Mouse (Mus musculus) testis, postnatal 10 days (tissue): ENCODE results near the gene 3110001I22Rik.
"Not testable (repeated sequence)": the region's sequence is repeated elsewhere in the genome, so short reads cannot be mapped to it uniquely, and the experiment has no call there.

Source experiments
- DNase-seq: peaks from one replicate; pipeline ENCODE4 v3.0.0; 2021; ENCODE audit warnings: low spot score

Gene 3110001I22Rik

GRCm38 (mm10) chr16:13671685-13672385, at the start of gene 3110001I22Rik, which contains the start of gene Bfar:
Gene 3110001I22Rik (plus strand): TSS chr16:13671929.
Gene Bfar (plus strand): TSS chr16:13671858.
- peak; percentile 90 for DNase-seq

GRCm38 (mm10) chr16:13628345-13628744, 43.4 kb upstream of the 3110001I22Rik start:
- no peak for DNase-seq

- DNase-seq, result not testable (repeated sequence)
Measured at GRCm38 (mm10) chr16:13638198-13638597, 33.5 kb upstream of the 3110001I22Rik start.

GRCm38 (mm10) chr16:13639508-13639907, 32.2 kb upstream of the 3110001I22Rik start:
- DNase-seq, result no peak

- DNase-seq, result peak; percentile 49
Measured at GRCm38 (mm10) chr16:13640064-13640463, 31.7 kb upstream of the 3110001I22Rik start.

GRCm38 (mm10) chr16:13644474-13644873, 27.3 kb upstream of the 3110001I22Rik start:
- DNase-seq, result no peak

GRCm38 (mm10) chr16:13645930-13646329, 25.8 kb upstream of the 3110001I22Rik start:
- DNase-seq, result no peak

- no peak for DNase-seq
Measured at GRCm38 (mm10) chr16:13658886-13659285, 12.8 kb upstream of the 3110001I22Rik start.

GRCm38 (mm10) chr16:13660736-13661135, 11.0 kb upstream of the 3110001I22Rik start:
- no peak for DNase-seq

- peak; percentile 94 for DNase-seq
Measured at GRCm38 (mm10) chr16:13667878-13668343, 3.8 kb upstream of the 3110001I22Rik start, which contains the start of gene Parn. Gene Parn (minus strand): TSS chr16:13668170.

GRCm38 (mm10) chr16:13668402-13669108, 3.2 kb upstream of the 3110001I22Rik start:
- no peak for DNase-seq

- no peak for DNase-seq
Measured at GRCm38 (mm10) chr16:13669282-13669681, 2.4 kb upstream of the 3110001I22Rik start.

GRCm38 (mm10) chr16:13670896-13671295, 833 bp upstream of the 3110001I22Rik start:
- DNase-seq, result not testable (repeated sequence)

GRCm38 (mm10) chr16:13672386-13672898, 713 bp downstream of the 3110001I22Rik start:
- DNase-seq, result peak; percentile 71

GRCm38 (mm10) chr16:13673114-13673513, 1.4 kb downstream of the 3110001I22Rik start:
- DNase-seq, result no peak

GRCm38 (mm10) chr16:13674511-13674910, 2.8 kb downstream of the 3110001I22Rik start:
- no peak for DNase-seq

- no peak for DNase-seq
Measured at GRCm38 (mm10) chr16:13678601-13679319, 7.0 kb downstream of the 3110001I22Rik start.

- no peak for DNase-seq
Measured at GRCm38 (mm10) chr16:13698998-13699397, 27.3 kb downstream of the 3110001I22Rik start.

- DNase-seq, result peak; percentile 63
Measured at GRCm38 (mm10) chr16:13702184-13702583, 30.5 kb downstream of the 3110001I22Rik start.

GRCm38 (mm10) chr16:13704676-13705075, 32.9 kb downstream of the 3110001I22Rik start:
- no peak for DNase-seq

- DNase-seq, result no peak
Measured at GRCm38 (mm10) chr16:13714910-13715309, 43.2 kb downstream of the 3110001I22Rik start.
